Mouse (Mus musculus) right cerebral cortex, postnatal 36 days (tissue): ENCODE results near the gene Dcaf11.

ENCODE experiments used
- DNase-seq, 2 experiments: peaks; one replicate each; pipeline ENCODE4 v3.0.0; 2022; ENCODE audit warnings: low spot score in 2 of 2, mixed read lengths in 1 of 2

Dcaf11 gene

GRCm38 (mm10) chr14:55584303-55584701 is 24.5 kb downstream of the Dcaf11 start:
- no peak for DNase-seq

GRCm38 (mm10) chr14:55584702-55585565 is 25.1 kb downstream of the Dcaf11 start, which contains the start of gene Emc9:
Gene Emc9, minus strand, starts transcription at chr14:55585302.
- DNase-seq = peak; percentile 36 to 38

- no peak for DNase-seq
Observed at GRCm38 (mm10) chr14:55585566-55585960, 25.8 kb downstream of the Dcaf11 start.

GRCm38 (mm10) chr14:55586149-55586548 is 26.3 kb downstream of the Dcaf11 start:
- no peak for DNase-seq

GRCm38 (mm10) chr14:55589271-55589670 is 29.5 kb downstream of the Dcaf11 start:
- DNase-seq = no peak

GRCm38 (mm10) chr14:55589771-55590448 is 30.1 kb downstream of the Dcaf11 start:
- no peak for DNase-seq

- peak; percentile 86 to 93 for DNase-seq
Observed at GRCm38 (mm10) chr14:55590748-55591330, 31.0 kb downstream of the Dcaf11 start, which contains the start of gene Psme2. Gene Psme2, minus strand, starts transcription at chr14:55591113.

GRCm38 (mm10) chr14:55591331-55591891 is 31.6 kb downstream of the Dcaf11 start, which contains the start of gene Rnf31:
Gene Rnf31, plus strand, starts transcription at chr14:55591708.
- DNase-seq = peak; percentile 94 to 97

GRCm38 (mm10) chr14:55592226-55592625 is 32.4 kb downstream of the Dcaf11 start:
- DNase-seq = no peak

GRCm38 (mm10) chr14:55596036-55596690 is 36.4 kb downstream of the Dcaf11 start:
- no peak for DNase-seq

GRCm38 (mm10) chr14:55598521-55599390 is 39.0 kb downstream of the Dcaf11 start:
- no peak for DNase-seq

- DNase-seq = no peak
Observed at GRCm38 (mm10) chr14:55603271-55603632, 43.4 kb downstream of the Dcaf11 start, which contains the start of gene Irf9. Gene Irf9, plus strand, starts transcription at chr14:55603571.

GRCm38 (mm10) chr14:55603633-55604576 is 44.1 kb downstream of the Dcaf11 start:
- peak; percentile 81 to 86 for DNase-seq

- DNase-seq = no peak
Observed at GRCm38 (mm10) chr14:55604823-55605222, 45.0 kb downstream of the Dcaf11 start.

GRCm38 (mm10) chr14:55605743-55606459 is 46.1 kb downstream of the Dcaf11 start:
- DNase-seq = no peak

GRCm38 (mm10) chr14:55608339-55608738 is 48.5 kb downstream of the Dcaf11 start:
- DNase-seq = no peak

GRCm38 (mm10) chr14:55613346-55613745 is 53.5 kb downstream of the Dcaf11 start:
- no peak for DNase-seq

- DNase-seq = no peak
Observed at GRCm38 (mm10) chr14:55614565-55615178, 54.9 kb downstream of the Dcaf11 start.
